Mouse (Mus musculus): Measurements from ENCODE around the gene Rcan3. TPM values are rescaled to one million over a fixed set of nuclear protein-coding genes. Genes with fewer than 3 reads are reported as not detected.

Rcan3 gene
- polyA plus RNA-seq (2016; fragmentation: Nextera tagmentation; extraction: Ambion mirVana) = 9.3 and 11.2 TPM in 2 replicates

- H3K27me3 ChIP-seq (ENCODE audit: insufficient read depth, poor library complexity, severe bottlenecking) = no peaks in the 10 kb centered on the region
- peaks cover 29% of the 10 kb centered on the region for H3K4me1 ChIP-seq
- no peaks in the 10 kb centered on the region for H3K9me3 ChIP-seq
- 1% methylated on average over 79 of the region's 79 CpGs for WGBS
- DNase-seq (ENCODE audit: low spot score) = peak; percentile 95
- H3K27ac ChIP-seq = peak within 1 kb of the TSS; percentile 91
- peak within 1 kb of the TSS; percentile 86 for H3K4me3 ChIP-seq
- no peaks in the 10 kb centered on the region for H3K36me3 ChIP-seq
Measured at GRCm38 (mm10) chr4:135433443-135434394, at the start of gene Rcan3. Gene Rcan3 (minus strand): TSS chr4:135433853.

DNA sequence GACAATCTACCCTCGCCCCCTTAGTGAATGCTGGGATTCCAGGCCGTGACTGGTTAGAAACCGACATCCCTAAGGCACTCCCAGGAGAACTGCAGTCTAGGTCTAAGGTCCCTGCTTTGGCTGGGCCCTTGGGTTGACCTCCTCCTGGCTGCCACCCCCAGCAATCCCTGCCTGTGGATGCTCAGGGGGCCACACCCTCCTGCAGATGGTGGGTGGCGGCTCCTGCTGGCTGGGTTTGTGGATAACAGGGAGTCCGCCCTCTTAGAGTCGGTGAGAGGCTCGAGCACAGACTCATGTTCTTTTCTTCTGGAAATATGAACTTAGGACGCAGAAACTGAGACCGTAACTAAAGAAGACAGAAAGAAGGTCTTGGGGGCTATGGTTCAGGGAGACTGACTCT lies 46.7 kb upstream of the Rcan3 start:
- WGBS = 67% methylated on average over 9 of the region's 9 CpGs

DNA sequence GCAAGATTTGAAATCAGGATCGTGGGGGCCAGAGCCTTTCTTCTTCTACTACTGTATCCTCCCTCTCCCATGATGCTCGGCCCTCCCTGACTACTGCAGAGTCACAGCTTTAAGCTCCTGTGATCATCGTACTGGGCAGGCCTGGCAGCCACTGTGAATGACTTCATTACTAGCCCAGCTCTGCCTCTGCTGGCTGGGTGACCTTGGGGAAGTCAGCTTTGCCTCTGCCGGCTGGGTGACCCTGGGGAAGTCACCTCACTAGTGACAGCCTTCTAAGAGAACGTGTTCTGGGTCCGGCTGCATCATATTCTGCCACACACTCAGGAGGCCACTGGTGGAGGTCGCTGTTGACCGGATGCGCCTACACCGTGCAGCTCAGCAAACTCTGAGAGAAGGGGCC lies 44.2 kb upstream of the Rcan3 start:
- Histone ChIP-seq H3K4me1 (peaks cover 5% of the 10 kb centered on the region; the same call in 1 of the 2 replicates), H3K27me3 (ENCODE audit: insufficient read depth, poor library complexity, severe bottlenecking) (0 out of 2 replicates have a peak, but pooled peaks cover 4% of the 10 kb centered on the region), H3K36me3 (no peaks in the 10 kb centered on the region), H3K9me3 (no peaks in the 10 kb centered on the region), H3K4me3 (no peak overlapping the region), H3K27ac (no peak overlapping the region)
- no peak for DNase-seq (ENCODE audit: low spot score)
- WGBS = 83% methylated on average over 10 of the region's 10 CpGs

More for the DNA sequence above, 46.7 kb upstream of the Rcan3 start:
- no peak overlapping the region for H3K4me3 ChIP-seq
- H3K27ac ChIP-seq = no peak overlapping the region
- H3K9me3 ChIP-seq = no peaks in the 10 kb centered on the region
- 0 out of 2 replicates have a peak, but pooled peaks cover 4% of the 10 kb centered on the region for H3K27me3 ChIP-seq (ENCODE audit: insufficient read depth, poor library complexity, severe bottlenecking)
- H3K4me1 ChIP-seq = peaks cover 11% of the 10 kb centered on the region
- no peaks in the 10 kb centered on the region for H3K36me3 ChIP-seq
- DNase-seq (ENCODE audit: low spot score) = no peak

DNA sequence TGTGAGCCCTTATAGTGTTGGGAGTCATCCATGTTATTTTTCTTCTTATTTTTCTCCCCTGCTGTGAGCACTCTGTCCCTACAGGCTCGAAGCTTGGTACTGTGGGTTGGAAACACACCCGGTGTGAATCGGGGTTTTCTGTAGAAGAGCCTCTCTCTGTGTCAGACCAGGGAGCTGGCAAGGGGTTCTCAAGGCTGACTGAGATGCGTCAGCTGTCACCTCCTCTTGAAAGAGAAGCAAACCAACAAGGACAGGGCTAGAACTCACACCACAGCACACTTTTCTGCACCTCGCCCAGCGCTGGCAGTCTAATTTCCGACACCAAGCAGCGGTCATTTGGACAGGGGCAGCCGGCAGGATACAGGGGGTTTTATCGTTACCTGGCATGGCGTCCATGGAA lies 29.8 kb upstream of the Rcan3 start:
- Histone ChIP-seq H3K27me3 (ENCODE audit: insufficient read depth, poor library complexity, severe bottlenecking) (no peaks in the 10 kb centered on the region), H3K4me1 (peaks cover 5% of the 10 kb centered on the region; the same call in 1 of the 2 replicates)

GRCm38 (mm10) chr4:135453572-135453971 lies 19.9 kb upstream of the Rcan3 start:
- H3K36me3 ChIP-seq = 0 out of 2 replicates have a peak, but pooled peaks cover 4% of the 10 kb centered on the region
- no peak overlapping the region for H3K27ac ChIP-seq
- WGBS = 79% methylated on average over 12 of the region's 12 CpGs
- no peak overlapping the region for H3K4me3 ChIP-seq
- DNase-seq (ENCODE audit: low spot score) = no peak
- no peaks in the 10 kb centered on the region for H3K27me3 ChIP-seq (ENCODE audit: insufficient read depth, poor library complexity, severe bottlenecking)
- H3K4me1 ChIP-seq = peaks cover 26% of the 10 kb centered on the region
- H3K9me3 ChIP-seq = no peaks in the 10 kb centered on the region

More for the DNA sequence above, 29.8 kb upstream of the Rcan3 start:
- WGBS = 87% methylated on average over 11 of the region's 11 CpGs
- DNase-seq (ENCODE audit: low spot score) = no peak
- Histone ChIP-seq H3K9me3 (no peaks in the 10 kb centered on the region), H3K4me3 (no peak overlapping the region), H3K36me3 (peaks cover 9% of the 10 kb centered on the region; the same call in 1 of the 2 replicates), H3K27ac (no peak overlapping the region)

- Histone ChIP-seq H3K4me1 (peaks cover 26% of the 10 kb centered on the region), H3K27me3 (ENCODE audit: insufficient read depth, poor library complexity, severe bottlenecking) (no peaks in the 10 kb centered on the region), H3K36me3 (0 out of 2 replicates have a peak, but pooled peaks cover 4% of the 10 kb centered on the region), H3K9me3 (no peaks in the 10 kb centered on the region), H3K27ac (no peak overlapping the region), H3K4me3 (no peak overlapping the region)
- 65% methylated on average over 6 of the region's 6 CpGs for WGBS
- DNase-seq (ENCODE audit: low spot score) = no peak
Measured at GRCm38 (mm10) chr4:135453164-135453563, 19.5 kb upstream of the Rcan3 start.

DNA sequence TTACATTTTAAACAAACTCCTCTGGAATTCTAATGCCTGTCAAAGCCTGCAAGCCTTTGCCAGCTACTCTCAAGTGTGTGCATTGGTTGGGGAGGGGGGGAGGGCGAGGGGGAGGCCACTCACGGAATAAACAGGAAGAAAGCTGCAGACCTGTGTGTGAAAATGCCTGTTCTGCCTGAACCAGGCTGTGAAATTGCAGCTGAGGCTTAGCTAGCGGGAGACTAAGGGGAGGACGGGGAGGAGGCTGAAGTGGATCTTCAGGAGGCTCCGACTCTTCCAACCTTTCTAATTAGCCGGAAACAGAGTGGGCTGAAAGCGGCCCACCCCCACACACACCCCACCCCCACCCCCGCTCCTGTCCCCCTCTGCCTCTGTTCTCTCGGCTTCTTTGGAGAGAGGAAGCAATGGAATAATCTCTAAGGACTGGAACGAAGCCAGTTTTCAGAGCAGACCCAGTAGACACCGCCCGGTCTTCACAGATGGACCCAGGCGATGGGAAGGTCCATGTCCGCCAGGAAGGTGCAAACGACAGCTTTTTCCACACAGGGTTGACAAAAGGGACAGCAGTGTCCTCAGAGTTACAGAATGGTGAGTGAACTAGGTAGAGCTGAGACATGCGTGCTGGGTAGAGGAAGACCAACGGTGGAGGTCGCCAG lies 17.8 kb upstream of the Rcan3 start:
- H3K9me3 ChIP-seq = no peaks in the 10 kb centered on the region
- peak overlapping the region; percentile 27; the same call in 1 of the 2 replicates for H3K4me3 ChIP-seq
- peak overlapping the region; percentile 70 for H3K27ac ChIP-seq
- H3K36me3 ChIP-seq = 0 out of 2 replicates have a peak, but pooled peaks cover 4% of the 10 kb centered on the region
- WGBS = 42% methylated on average over 18 of the region's 18 CpGs
- no peak for DNase-seq (ENCODE audit: low spot score)
- H3K4me1 ChIP-seq = peaks cover 26% of the 10 kb centered on the region
- no peaks in the 10 kb centered on the region for H3K27me3 ChIP-seq (ENCODE audit: insufficient read depth, poor library complexity, severe bottlenecking)

DNA sequence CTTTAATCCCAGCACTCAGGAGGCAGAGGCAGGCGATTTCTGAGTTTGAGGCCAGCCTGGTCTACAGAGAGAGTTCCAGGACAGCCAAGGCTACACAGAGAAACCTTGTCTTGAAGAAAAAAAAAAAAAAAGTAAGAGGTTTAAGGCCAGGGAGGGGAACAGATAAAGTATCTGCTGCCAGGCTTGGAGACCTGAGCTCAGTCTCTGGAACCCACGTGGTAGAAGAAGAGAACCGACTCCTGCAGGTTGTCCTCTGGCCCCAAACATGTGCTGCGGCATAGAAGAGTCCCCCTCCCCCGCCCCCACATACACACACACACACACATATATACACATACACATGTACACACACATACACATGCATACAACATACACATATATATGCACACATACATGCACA lies 8.8 kb upstream of the Rcan3 start:
- WGBS = 66% methylated on average over 5 of the region's 5 CpGs
- H3K27ac ChIP-seq = no peak overlapping the region
- no peaks in the 10 kb centered on the region for H3K27me3 ChIP-seq (ENCODE audit: insufficient read depth, poor library complexity, severe bottlenecking)
- no peak for DNase-seq (ENCODE audit: low spot score)
- H3K4me1 ChIP-seq = peaks cover 11% of the 10 kb centered on the region
- no peak overlapping the region for H3K4me3 ChIP-seq
- H3K36me3 ChIP-seq = no peaks in the 10 kb centered on the region
- H3K9me3 ChIP-seq = no peaks in the 10 kb centered on the region

- H3K36me3 ChIP-seq = no peaks in the 10 kb centered on the region
- peak overlapping the region; percentile 83 for H3K27ac ChIP-seq
- H3K4me1 ChIP-seq = peaks cover 23% of the 10 kb centered on the region
- DNase-seq (ENCODE audit: low spot score) = peak; percentile 82
- H3K27me3 ChIP-seq (ENCODE audit: insufficient read depth, poor library complexity, severe bottlenecking) = no peaks in the 10 kb centered on the region
- no peak overlapping the region for H3K4me3 ChIP-seq
- H3K9me3 ChIP-seq = no peaks in the 10 kb centered on the region
- WGBS = 34% methylated on average over 9 of the region's 9 CpGs
Measured at GRCm38 (mm10) chr4:135439904-135440522, 6.4 kb upstream of the Rcan3 start.

DNA sequence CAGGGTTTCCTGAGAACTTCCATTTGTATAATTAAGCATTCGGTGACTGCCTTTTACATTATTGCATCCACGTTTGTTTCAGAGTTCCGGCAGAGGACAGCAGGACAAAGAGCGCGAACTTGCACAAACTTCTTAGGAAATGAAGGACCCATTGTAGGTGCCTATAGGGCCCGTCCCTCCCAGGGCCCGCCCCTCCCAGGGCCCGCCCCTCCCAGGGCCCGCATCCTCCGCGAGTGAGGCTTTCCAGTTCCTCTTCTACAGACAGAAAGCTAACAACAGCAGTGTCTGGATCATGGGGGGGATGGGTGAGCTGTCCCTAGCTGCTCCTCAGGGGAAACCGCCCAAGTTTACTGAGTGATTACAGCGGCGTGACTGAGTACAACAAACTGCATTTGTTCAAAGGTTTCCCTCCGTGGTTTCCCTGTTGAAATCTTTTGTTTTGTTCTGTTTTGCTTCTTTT lies 5.6 kb upstream of the Rcan3 start:
- Histone ChIP-seq H3K27ac (peak overlapping the region; percentile 83), H3K4me3 (peak overlapping the region; percentile 43), H3K9me3 (no peaks in the 10 kb centered on the region), H3K4me1 (peaks cover 29% of the 10 kb centered on the region), H3K36me3 (no peaks in the 10 kb centered on the region), H3K27me3 (ENCODE audit: insufficient read depth, poor library complexity, severe bottlenecking) (no peaks in the 10 kb centered on the region)
- 3% methylated on average over 15 of the region's 15 CpGs for WGBS
- DNase-seq (ENCODE audit: low spot score) = peak; percentile 93

GRCm38 (mm10) chr4:135437924-135438323 lies 4.3 kb upstream of the Rcan3 start:
- Histone ChIP-seq H3K9me3 (no peaks in the 10 kb centered on the region), H3K36me3 (no peaks in the 10 kb centered on the region), H3K4me1 (peaks cover 40% of the 10 kb centered on the region), H3K27ac (no peak overlapping the region), H3K4me3 (no peak overlapping the region), H3K27me3 (ENCODE audit: insufficient read depth, poor library complexity, severe bottlenecking) (no peaks in the 10 kb centered on the region)
- DNase-seq (ENCODE audit: low spot score) = no peak

DNA sequence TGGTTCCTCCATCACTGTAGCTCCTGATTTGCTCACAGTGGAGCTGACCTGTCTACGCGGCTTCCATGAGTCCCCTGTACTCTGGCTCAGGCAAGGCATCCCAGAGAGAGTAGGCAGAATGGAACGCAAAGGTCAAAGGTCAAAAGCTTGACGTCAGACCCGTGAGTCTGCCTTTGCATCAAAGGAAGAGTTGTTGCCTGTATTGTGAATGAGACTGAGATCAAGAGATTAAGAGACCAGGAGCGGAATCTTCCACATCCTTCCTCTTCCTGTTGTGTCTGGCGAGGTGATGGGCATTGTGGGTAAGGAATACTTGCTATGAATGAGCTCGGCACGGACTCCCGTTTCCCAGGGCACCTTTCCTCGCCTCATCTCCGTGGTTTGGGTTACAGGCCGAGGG lies 2.6 kb upstream of the Rcan3 start:
- WGBS = 47% methylated on average over 13 of the region's 13 CpGs
- Histone ChIP-seq H3K27ac (no peak overlapping the region), H3K9me3 (no peaks in the 10 kb centered on the region), H3K4me1 (peaks cover 40% of the 10 kb centered on the region), H3K36me3 (no peaks in the 10 kb centered on the region), H3K4me3 (no peak overlapping the region), H3K27me3 (ENCODE audit: insufficient read depth, poor library complexity, severe bottlenecking) (no peaks in the 10 kb centered on the region)
- DNase-seq (ENCODE audit: low spot score) = no peak
